8 mouse cellular contexts compared by ENCODE assay signal in the genomic region with DNA sequence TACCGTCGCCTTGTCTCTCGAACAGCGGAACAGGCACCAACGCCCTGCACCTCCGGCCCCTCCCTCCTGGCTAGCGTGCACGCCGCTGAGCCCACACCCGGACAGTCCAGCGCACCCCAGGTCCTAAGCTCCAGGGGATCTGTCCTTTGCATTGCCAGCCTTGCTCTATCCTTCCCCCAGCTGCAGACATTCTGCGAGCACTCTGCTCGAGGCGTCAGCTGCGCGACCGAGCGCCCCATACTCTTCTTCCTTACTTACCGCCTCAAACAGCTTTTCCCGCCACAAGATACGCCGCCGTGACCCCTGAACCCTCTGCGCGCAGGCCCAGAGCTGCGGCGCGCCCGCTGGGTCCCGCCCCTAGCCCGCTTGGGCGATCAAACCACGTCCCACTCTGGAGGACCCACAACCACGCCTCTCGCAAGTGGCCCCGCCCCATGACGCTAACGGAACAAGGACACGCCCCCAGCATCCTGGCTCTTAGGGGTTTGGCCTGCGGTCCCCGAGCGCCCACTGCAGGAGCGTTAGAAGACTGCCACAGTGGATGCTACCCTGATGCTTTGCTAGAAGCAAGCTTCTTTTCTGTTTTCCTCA. TPM values are rescaled to one million over a fixed set of nuclear protein-coding genes. Genes with fewer than 3 reads are reported as not detected.
DNase-seq lines count a peak whose midpoint lies in the region; ATAC-seq lines count a peak whose summit lies in the region.

Gene Pold1 (minus strand): TSS at position 353 of the 591 bp plus-strand sequence.

- peaks cover 10% of the 10 kb centered on the region for H3K4me1 ChIP-seq in forebrain, embryonic 14.5 days (ENCODE audit: control insufficient read depth, insufficient read depth, low read length)
- H3K4me1 ChIP-seq in neural tube, embryonic 15.5 days = peaks cover 22% of the 10 kb centered on the region

- 0% methylated on average over 43 of the region's 43 CpGs for WGBS in forebrain, embryonic 14.5 days
- under 1% methylated on average over 43 of the region's 43 CpGs for WGBS in neural tube, embryonic 15.5 days

- no peaks in the 10 kb centered on the region for H3K9me3 ChIP-seq in forebrain, embryonic 14.5 days (replicated peaks; ENCODE audit: control insufficient read depth, low read length)
- no peaks in the 10 kb centered on the region for H3K9me3 ChIP-seq in neural tube, embryonic 15.5 days (replicated peaks)

- H3K36me3 ChIP-seq in forebrain, embryonic 14.5 days (ENCODE audit: control insufficient read depth, insufficient read depth, low read length) = peaks cover 31% of the 10 kb centered on the region
- H3K36me3 ChIP-seq in neural tube, embryonic 15.5 days = peaks cover 25% of the 10 kb centered on the region

- peak within 1 kb of the TSS; percentile 90 for H3K4me2 ChIP-seq in forebrain, embryonic 14.5 days (ENCODE audit: low read length)
- peak within 1 kb of the TSS; percentile 94 for H3K4me2 ChIP-seq in neural tube, embryonic 15.5 days

- peak within 1 kb of the TSS; percentile 50 for H3K4me3 ChIP-seq in forebrain, embryonic 14.5 days (ENCODE audit: low read depth, low read length)
- peak within 1 kb of the TSS; percentile 57 for H3K4me3 ChIP-seq in neural tube, embryonic 15.5 days (replicated peaks)

- peak within 1 kb of the TSS; percentile 64 for H3K9ac ChIP-seq in forebrain, embryonic 14.5 days (ENCODE audit: low read length)
- peak within 1 kb of the TSS; percentile 48 for H3K9ac ChIP-seq in neural tube, embryonic 15.5 days (replicated peaks)

- intact Hi-C loops in heart, postnatal 14 days (cut with DNase I) = loop anchor here (1.0 kb wide), 1 partner anchor 23 kb away; no protein-coding TSS in a partner anchor

- DNase-seq in ES-CJ7 (ENCODE audit: low read depth, low spot score) = peak; percentile 100
- peak; percentile 99 for DNase-seq in cerebellum, adult 11 months
- peak; percentile 99 for DNase-seq in forebrain, embryonic 14.5 days (ENCODE audit: low spot score)
- DNase-seq in heart, postnatal 14 days = peak; percentile 99 to 100
- peak; percentile 100 for DNase-seq in layer of hippocampus, adult 11-12 months (ENCODE audit: low spot score)
- DNase-seq in lung, adult 18-20 months = peak; percentile 99 to 100
- peak; percentile 98 for DNase-seq in testis, postnatal 14 days (ENCODE audit: low spot score)

- ATAC-seq in forebrain, embryonic 14.5 days = peak; percentile 93
- ATAC-seq in neural tube, embryonic 15.5 days (ENCODE audit: low FRiP score) = peak; percentile 89

- H3K27me3 ChIP-seq in forebrain, embryonic 14.5 days (replicated peaks; ENCODE audit: control insufficient read depth, insufficient read depth, low read length) = no peaks in the 10 kb centered on the region
- no peaks in the 10 kb centered on the region for H3K27me3 ChIP-seq in neural tube, embryonic 15.5 days (replicated peaks)

- H3K27ac ChIP-seq in forebrain, embryonic 14.5 days (ENCODE audit: low read depth, low read length) = peak within 1 kb of the TSS; percentile 54
- peak within 1 kb of the TSS; percentile 72 for H3K27ac ChIP-seq in neural tube, embryonic 15.5 days (replicated peaks)

RNA-seq across cellular contexts. Expression of gene Pold1, which starts in this region (rescaled TPM):
- 32.6 and 33.0 TPM in 2 replicates for polyA plus RNA-seq in forebrain, embryonic 14.5 days (2014; fragmentation: Nextera tagmentation; extraction: Ambion mirVana)
- total RNA-seq in heart, postnatal 14 days (2021) = 10 to 100 TPM; 14.5 to 16.0 TPM
- 18.8 and 38.9 TPM in 2 replicates for polyA plus RNA-seq in neural tube, embryonic 15.5 days (2015; fragmentation: Nextera tagmentation; extraction: Ambion mirVana)

Comparison
In these comparisons a context has a peak if more than half of its experiments do, and no peak if none do; other contexts are left out.
1. Peak in every context shown above with its lines: DNase-seq, ATAC-seq, H3K4me3 ChIP-seq and H3K27ac ChIP-seq.